Mouse (Mus musculus) erythroblast, embryonic 14.5 days (primary cell): ENCODE measurements at regions not wholly inside any gene's neighbourhood (a gene's known extent, or its start where the extent isn't known, plus 50 kb on each side); places are given as distances from the start of the nearest gene placed in this dataset.

ENCODE experiments used
- H3K27me3 ChIP-seq: 2 replicates; pipeline ENCODE4 v1.6.1; 2012; ENCODE audit warnings: inconsistent platforms; ENCODE audit not compliant: control insufficient read depth
- H3K36me3 ChIP-seq: 2 replicates; pipeline ENCODE4 v1.6.1; 2012; ENCODE audit warnings: mild to moderate bottlenecking, inconsistent platforms; ENCODE audit not compliant: control insufficient read depth
- H3K4me1 ChIP-seq: 2 replicates; pipeline ENCODE4 v1.6.1; 2012; ENCODE audit warnings: inconsistent platforms; ENCODE audit not compliant: control insufficient read depth
- H3K4me3 ChIP-seq: replicated peaks from 2 replicates; pipeline ENCODE3; 2012; ENCODE audit warnings: moderate library complexity, mild to moderate bottlenecking, inconsistent platforms
- H3K9me3 ChIP-seq: 2 replicates; pipeline ENCODE4 v1.6.1; 2012; ENCODE audit warnings: low read length, inconsistent platforms, mixed read lengths; ENCODE audit not compliant: control insufficient read depth
- GATA1 ChIP-seq: IDR thresholded peaks from 2 replicates; pipeline ENCODE4 v1.6.1; 2012; ENCODE audit warnings: low read length, inconsistent platforms, mixed read lengths
- TAL1 ChIP-seq: IDR thresholded peaks from 3 replicates; pipeline ENCODE4 v1.6.1; 2012; ENCODE audit warnings: low read length, inconsistent platforms, mixed read lengths

DNA sequence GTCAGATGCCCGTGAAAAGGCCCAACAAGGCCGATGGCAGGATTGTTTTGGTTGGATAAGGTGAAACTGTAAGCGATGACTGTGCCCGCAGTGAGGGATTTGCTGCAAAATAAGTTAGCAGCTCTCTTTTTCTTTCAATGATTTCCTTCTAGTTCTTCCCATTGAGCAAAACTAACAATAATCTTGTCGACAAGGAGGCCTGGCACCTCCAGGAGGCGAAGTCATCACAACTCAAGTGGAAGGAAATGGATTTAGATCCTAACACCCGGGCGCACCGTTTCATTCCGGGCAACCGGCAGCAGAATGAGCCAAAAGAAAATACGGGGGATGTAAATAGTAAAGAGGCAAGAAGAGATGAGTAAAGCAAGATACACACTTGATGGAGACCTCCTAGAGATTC is 214.3 kb downstream of the Btg1 start:
- TF ChIP-seq TAL1 = no peak
- no peak for TF ChIP-seq GATA1
- Histone ChIP-seq H3K9me3 (peaks cover 2% of the 10 kb centered on the region; the same call in 1 of the 2 replicates), H3K4me1 (no peaks in the 10 kb centered on the region), H3K27me3 (no peaks in the 10 kb centered on the region), H3K4me3 (no peak overlapping the region), H3K36me3 (no peaks in the 10 kb centered on the region)

- no peak for TF ChIP-seq TAL1
- TF ChIP-seq GATA1 = no peak
- H3K36me3 ChIP-seq = no peaks in the 10 kb centered on the region
- no peaks in the 10 kb centered on the region for H3K9me3 ChIP-seq
- H3K27me3 ChIP-seq = no peaks in the 10 kb centered on the region
- H3K4me1 ChIP-seq = no peaks in the 10 kb centered on the region
- no peak overlapping the region for H3K4me3 ChIP-seq
These were observed 220.4 kb downstream of the Btg1 start for GRCm38 (mm10) chr10:96837230-96837629.

- H3K36me3 ChIP-seq = no peaks in the 10 kb centered on the region
These were observed 224.3 kb downstream of the Btg1 start for GRCm38 (mm10) chr10:96841128-96841527.

DNA sequence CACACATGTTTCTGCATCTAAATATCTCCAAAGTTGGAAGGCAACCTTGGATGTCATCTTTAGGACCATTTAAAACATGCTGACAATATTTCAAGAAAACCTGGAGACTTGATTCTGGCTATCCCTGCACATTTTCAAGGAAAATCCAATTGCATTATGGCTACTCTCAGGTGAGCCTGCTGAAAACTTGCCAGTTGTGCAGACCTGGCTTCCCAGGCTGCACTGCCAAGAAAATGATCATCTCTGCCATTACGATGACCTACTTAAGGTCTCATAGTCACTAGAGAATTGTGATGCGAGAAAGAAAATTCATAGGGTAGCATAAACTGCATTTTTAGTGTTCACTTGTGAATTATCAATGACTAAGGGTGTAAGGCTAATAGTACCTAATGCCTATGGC is 225.2 kb downstream of the Btg1 start:
- H3K4me3 ChIP-seq = no peak overlapping the region
- no peaks in the 10 kb centered on the region for H3K36me3 ChIP-seq
- H3K9me3 ChIP-seq = no peaks in the 10 kb centered on the region
- TF ChIP-seq TAL1 (no peak), GATA1 (no peak)
- H3K4me1 ChIP-seq = no peaks in the 10 kb centered on the region
- no peaks in the 10 kb centered on the region for H3K27me3 ChIP-seq

More at GRCm38 (mm10) chr10:96841128-96841527, 224.3 kb downstream of the Btg1 start:
- Histone ChIP-seq H3K4me1 (no peaks in the 10 kb centered on the region), H3K9me3 (no peaks in the 10 kb centered on the region), H3K27me3 (no peaks in the 10 kb centered on the region), H3K4me3 (no peak overlapping the region)
- TF ChIP-seq TAL1 (no peak), GATA1 (no peak)

GRCm38 (mm10) chr10:96845906-96846305 is 229.1 kb downstream of the Btg1 start:
- Histone ChIP-seq H3K27me3 (no peaks in the 10 kb centered on the region), H3K9me3 (no peaks in the 10 kb centered on the region), H3K4me3 (no peak overlapping the region), H3K36me3 (no peaks in the 10 kb centered on the region), H3K4me1 (no peaks in the 10 kb centered on the region)
- no peak for TF ChIP-seq TAL1
- no peak for TF ChIP-seq GATA1

DNA sequence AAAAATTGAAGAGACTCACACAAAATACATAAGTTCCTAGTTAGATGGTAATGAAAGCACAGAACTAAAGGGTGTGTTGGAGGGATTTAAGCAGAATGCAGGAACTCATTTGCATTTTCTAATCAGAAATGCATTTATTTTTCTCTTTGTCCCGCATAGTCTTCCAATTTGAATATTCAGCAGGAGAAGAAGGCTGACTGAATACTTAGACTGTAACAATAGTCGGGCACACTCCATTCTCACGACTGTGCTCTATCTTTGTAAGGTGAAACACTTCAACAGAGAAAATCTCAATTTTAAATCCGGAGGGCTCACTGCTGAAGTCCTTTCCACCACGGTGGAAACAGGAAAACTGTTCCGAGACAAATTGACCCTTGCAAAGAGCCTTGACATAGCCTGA is 230.2 kb downstream of the Btg1 start:
- Histone ChIP-seq H3K36me3 (no peaks in the 10 kb centered on the region), H3K4me3 (no peak overlapping the region), H3K27me3 (no peaks in the 10 kb centered on the region), H3K9me3 (no peaks in the 10 kb centered on the region), H3K4me1 (no peaks in the 10 kb centered on the region)
- TF ChIP-seq TAL1 = no peak
- no peak for TF ChIP-seq GATA1

- H3K4me1 ChIP-seq = no peaks in the 10 kb centered on the region
- no peaks in the 10 kb centered on the region for H3K36me3 ChIP-seq
- no peaks in the 10 kb centered on the region for H3K27me3 ChIP-seq
- H3K9me3 ChIP-seq = no peaks in the 10 kb centered on the region
- H3K4me3 ChIP-seq = no peak overlapping the region
- no peak for TF ChIP-seq GATA1
- no peak for TF ChIP-seq TAL1
These were observed 230.8 kb downstream of the Btg1 start for GRCm38 (mm10) chr10:96847433-96848165.

DNA sequence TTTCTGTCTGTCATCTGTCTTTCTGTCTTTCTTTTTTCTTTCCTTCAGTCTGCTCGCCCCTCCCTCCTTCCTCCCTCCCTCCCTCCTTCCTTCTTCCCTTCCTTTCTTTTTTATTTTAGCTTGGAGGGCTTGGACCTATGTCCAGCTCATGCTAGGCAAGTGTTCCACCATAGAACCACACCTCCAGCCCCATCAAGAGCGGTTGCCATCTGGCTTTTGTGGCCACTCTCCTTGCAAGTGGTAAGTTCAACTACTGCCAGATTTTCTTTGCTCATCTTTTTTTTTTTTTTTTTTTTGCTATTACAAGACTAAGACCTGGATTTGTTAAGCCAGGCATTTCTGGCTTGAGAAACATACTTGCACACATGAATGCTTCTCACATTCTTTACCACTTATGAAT is 231.7 kb downstream of the Btg1 start:
- Histone ChIP-seq H3K9me3 (no peaks in the 10 kb centered on the region), H3K27me3 (no peaks in the 10 kb centered on the region), H3K4me1 (no peaks in the 10 kb centered on the region), H3K4me3 (no peak overlapping the region), H3K36me3 (no peaks in the 10 kb centered on the region)
- TF ChIP-seq TAL1 = no peak
- TF ChIP-seq GATA1 = no peak

DNA sequence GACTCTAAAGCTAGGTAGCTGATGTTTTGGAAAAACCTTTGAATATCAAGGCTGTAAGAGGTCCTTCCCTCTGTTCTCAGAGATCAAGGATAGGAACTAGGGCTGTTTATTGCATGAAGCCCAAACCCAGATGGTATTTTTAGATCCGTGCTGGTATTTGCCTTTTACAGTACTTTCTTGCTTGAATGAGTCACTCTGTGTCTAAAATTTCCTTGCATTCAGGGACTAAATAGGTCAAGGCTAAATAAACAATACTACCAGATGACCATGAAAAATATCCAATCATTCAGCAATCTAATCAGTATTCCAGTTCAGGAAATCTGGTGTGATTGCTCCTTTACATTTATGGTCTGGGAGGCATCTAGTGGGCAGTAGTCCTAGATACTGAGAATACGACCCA is 243.6 kb downstream of the Btg1 start:
- Histone ChIP-seq H3K9me3 (peaks cover 2% of the 10 kb centered on the region; the same call in 1 of the 2 replicates), H3K4me1 (no peaks in the 10 kb centered on the region), H3K36me3 (no peaks in the 10 kb centered on the region), H3K27me3 (no peaks in the 10 kb centered on the region), H3K4me3 (no peak overlapping the region)
- TF ChIP-seq TAL1 (no peak), GATA1 (no peak)

DNA sequence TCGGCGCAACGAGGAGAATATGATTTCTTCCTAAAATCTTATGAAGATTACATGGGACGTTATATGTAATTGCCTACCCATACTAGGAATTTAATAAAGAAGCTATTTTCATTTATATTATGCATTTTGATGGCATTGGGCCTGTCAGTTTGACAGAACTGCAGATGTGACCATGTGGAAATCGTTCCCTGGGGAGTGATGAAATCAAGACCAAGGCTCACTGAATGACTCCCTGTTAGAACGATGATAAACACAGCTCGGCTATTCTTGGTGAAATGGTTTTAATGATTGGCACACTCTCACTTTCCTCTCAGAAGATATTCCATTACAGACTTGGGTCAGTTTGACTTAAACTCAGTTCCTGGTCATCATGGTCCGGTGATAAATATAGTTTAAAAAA is 246.4 kb downstream of the Btg1 start:
- Histone ChIP-seq H3K36me3 (no peaks in the 10 kb centered on the region), H3K4me3 (no peak overlapping the region), H3K9me3 (peaks cover 2% of the 10 kb centered on the region; the same call in 1 of the 2 replicates), H3K27me3 (no peaks in the 10 kb centered on the region), H3K4me1 (no peaks in the 10 kb centered on the region)
- TF ChIP-seq GATA1 (no peak), TAL1 (no peak)
